Mouse (Mus musculus): ENCODE results near the gene Osbpl2.

Gene Osbpl2

DNA sequence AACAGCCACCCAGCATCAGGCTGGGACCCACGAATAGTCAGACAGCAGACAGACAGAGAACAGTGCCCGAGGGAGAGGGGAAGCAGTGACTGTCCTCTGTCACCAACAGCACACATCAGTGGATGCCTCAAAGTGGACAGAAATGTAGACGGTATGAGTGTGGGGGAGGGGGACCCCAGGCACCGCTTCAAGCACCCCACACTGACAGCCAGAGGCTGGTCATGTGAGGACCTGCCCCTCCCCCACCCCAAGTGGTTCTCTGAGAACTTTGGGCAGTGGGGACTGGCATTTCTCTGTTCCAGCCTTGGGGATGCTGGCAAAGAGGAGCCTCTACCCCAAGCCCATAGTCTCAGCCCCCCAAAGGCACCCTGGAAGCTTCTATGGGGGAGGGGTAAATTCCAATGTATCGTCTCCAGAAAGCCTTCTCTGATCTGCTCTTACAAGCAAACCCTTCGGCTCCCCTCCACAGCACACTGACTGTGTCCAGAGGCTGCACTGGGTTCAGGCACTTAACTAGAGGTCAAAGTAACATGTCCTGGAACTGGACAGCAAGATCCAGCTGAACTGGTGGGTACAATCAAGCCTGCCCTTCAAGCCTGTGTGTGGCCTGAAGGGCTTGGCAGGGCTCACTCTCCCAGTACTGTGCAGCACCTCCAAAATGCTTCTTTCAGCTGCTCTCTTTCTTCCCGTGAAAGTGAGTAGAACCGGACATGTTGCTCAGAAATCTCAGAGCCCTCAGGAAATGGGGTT lies 13.5 kb upstream of the Osbpl2 start:
- peak; percentile 60 for DNase-seq

DNA sequence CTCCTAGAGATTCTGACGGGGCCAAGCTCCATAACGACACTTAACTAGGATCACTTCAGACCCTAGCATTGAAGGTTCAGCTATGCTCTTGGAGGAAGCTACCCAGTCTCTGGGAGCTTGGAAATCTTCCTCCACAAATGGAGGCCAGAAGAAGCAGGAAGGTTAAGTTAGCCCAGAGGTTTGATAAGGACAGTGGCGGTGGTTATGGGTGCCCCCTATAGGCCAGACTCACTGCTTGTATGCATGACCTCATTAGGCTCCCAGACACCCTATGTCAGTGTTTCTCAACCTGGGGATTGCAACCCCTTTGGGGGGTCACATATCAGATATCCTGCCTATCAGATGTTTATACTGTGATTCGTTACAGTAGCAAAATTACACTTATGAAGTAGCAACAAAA lies 12.0 kb upstream of the Osbpl2 start:
- DNase-seq = no peak

- DNase-seq = no peak
Observed at GRCm38 (mm10) chr2:180108285-180108684, 10.8 kb upstream of the Osbpl2 start.

GRCm38 (mm10) chr2:180113909-180114890 lies 4.9 kb upstream of the Osbpl2 start:
- DNase-seq = peak; percentile 84

- DNase-seq = peak; percentile 68
Observed at GRCm38 (mm10) chr2:180115279-180115678, 3.8 kb upstream of the Osbpl2 start.

DNA sequence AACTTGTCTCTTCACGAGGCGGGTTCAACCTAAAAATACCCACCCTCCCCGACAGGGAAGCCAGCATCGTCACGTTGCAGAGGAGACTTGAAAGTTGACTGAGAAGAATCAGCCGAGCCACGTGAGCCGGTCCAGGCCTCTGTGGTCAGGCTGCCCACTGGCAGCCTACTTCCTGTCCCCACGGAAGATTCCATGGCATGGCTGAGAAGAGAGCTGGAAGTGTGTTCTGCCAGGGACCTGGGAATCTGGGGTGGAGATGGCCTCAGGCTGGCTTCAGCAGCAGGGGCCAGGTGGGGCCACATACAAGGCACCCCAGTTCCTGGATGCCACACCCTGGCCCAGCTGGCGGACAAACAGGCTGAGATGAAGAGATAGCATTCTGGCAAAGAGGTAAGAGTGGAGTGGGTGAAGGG lies 3.0 kb upstream of the Osbpl2 start:
- DNase-seq = no peak

DNA sequence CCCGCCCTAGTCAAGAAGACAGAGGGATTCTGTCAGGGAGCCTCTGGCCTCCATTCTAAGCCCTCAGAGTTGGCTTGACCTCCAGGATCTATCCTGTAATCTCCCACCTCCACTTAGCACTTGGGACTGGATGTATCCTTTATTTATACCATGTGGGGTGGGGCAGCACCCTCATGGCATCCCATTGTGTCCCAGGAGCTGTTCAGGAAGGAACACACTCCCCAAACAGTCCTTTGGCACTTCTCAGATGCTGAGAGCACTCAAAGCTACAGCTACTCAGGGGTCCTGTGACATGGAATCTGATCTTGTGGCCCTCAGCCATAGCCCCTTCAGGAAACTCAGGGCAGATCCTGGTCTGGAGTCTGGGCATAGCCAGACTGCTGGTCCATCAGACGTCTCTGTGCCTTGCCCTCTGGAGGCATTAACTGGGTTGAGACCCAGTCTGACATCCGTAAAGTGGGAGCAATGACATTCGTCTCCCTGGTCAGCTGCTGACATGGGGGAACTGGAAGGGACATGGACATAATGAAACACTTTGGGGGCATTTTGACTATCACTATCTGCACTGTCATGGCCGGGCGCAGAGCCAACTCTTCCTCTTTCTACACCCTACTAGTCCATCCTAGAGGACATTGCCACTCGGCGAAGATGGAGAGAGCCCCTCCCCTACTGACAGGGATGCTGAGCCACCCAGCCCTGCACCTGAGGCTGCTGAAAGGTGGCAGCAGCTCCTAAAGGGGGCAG lies 2.2 kb upstream of the Osbpl2 start:
- peak; percentile 75 for DNase-seq

- DNase-seq = peak; percentile 66
Observed at GRCm38 (mm10) chr2:180117485-180118194, 1.5 kb upstream of the Osbpl2 start.

- peak; percentile 68 for DNase-seq
Observed at GRCm38 (mm10) chr2:180119439-180120291, 559 bp downstream of the Osbpl2 start.

- DNase-seq = no peak
Observed at GRCm38 (mm10) chr2:180120292-180120761, 1.2 kb downstream of the Osbpl2 start.

GRCm38 (mm10) chr2:180124192-180124591 lies 5.1 kb downstream of the Osbpl2 start:
- no peak for DNase-seq

GRCm38 (mm10) chr2:180126195-180126594 lies 7.1 kb downstream of the Osbpl2 start:
- DNase-seq = no peak

DNA sequence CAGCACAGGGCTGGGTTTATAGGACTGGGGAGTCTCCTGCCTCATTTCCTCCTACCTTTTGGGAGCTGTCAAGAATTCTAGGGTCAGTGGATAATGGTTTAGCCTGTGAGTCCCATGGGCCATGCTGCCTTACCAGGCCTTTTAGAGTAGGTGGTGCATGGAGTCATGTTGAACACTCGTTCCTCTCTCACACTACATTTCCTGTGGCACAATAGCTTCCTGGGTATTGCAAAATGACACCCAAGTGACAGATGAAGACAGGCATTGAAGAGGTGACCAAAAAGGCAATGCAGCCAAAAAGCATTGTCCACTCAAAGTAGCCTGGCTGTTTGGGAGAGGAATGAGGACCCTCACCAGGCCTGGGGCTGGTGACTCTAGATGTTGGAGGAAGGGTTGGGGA lies 8.6 kb downstream of the Osbpl2 start:
- no peak for DNase-seq

GRCm38 (mm10) chr2:180133231-180133630 lies 14.1 kb downstream of the Osbpl2 start:
- no peak for DNase-seq

- no peak for DNase-seq
Observed at GRCm38 (mm10) chr2:180133911-180134310, 14.8 kb downstream of the Osbpl2 start.

DNA sequence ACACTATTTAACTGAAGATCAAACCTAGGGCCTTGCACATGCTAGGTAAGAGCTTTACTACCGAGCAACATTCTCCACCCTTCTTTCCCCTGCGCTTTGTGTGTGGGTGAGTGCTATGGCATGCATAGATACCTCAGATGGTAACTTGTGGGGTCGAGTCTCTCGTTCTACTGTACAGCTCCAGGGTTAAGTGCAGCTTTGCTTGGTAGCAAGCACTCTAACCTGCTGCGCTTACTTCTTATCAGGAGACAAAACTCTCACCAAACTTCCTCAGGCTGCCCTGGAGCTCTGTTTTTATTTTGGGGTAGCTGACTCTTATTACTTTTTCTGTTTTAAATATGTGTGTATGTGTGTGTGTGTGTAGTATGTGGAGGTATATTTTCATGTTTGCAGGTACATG lies 16.3 kb downstream of the Osbpl2 start:
- no peak for DNase-seq

GRCm38 (mm10) chr2:180146091-180146490 lies 27.0 kb downstream of the Osbpl2 start:
- peak; percentile 81 for DNase-seq

DNA sequence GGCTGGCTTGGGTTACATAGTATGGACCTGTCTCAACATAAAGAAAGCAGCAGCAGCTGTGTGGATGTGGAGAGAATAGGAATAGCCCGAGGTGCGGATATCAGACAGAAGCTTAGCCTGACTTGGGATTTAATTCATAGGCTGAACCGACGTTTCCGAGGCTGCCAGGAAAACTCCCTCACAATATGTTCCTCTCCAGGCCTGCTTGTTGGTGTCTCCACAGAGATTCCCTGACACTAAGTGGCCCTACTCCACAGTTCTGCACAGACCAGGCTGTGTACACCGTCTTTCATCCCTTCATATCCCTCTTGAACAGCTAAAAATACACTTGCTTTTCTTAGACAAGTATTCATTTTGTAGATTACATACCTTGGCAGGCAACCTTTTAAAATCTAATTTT lies 28.3 kb downstream of the Osbpl2 start:
- peak; percentile 61 for DNase-seq

- peak; percentile 54 for DNase-seq
Observed at GRCm38 (mm10) chr2:180148551-180148950, 29.4 kb downstream of the Osbpl2 start.

DNA sequence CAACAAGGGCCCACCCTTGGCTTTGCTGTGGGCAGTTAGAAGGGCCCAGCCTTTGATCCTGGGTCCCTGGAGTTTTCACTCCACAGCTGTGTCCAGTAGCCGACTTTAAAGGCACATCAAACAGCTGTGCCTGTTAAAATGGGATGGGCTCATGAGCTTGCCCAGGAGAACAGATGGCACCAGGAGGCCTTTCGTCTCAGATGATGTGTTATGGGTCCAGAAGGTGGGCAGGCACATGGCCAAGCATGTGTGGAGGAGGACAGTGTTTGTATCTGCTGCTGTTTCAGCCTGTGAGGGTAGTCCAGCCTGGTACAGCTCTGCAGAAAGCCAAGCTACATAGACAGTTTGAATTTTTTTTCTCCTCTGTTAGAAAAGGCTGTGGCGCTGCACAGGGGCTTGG lies 35.7 kb downstream of the Osbpl2 start:
- peak; percentile 54 for DNase-seq

DNA sequence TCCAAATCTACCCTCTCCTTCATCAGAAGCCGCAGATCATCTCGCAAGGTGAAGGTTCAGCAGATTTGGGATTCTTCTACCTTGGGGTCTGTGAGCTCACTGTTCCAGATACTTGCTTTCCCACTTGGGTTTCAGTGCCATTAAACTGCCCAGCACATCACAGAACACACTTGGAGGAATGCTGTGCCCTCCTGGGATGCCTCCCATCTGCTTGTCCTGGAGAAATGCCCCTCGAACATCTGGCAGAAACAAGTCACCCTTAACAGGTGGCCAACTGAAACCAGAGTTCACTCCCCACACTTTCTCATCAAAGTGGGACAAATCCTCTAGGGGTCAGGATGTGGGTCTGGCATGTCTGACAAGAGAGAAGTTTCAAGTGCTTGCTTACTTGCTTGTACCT lies 39.5 kb downstream of the Osbpl2 start:
- no peak for DNase-seq

Measured in cerebellum, adult 9-10 months (tissue).